Mouse (Mus musculus) embryonic facial prominence, embryonic 13.5 days (tissue): ENCODE measurements around the gene Gm20604. TPM values are rescaled to one million over a fixed set of nuclear protein-coding genes. Genes with fewer than 3 reads are reported as not detected.

Experiments
- ATAC-seq: fragments of 200-750 bp; cut with Nextera tagmentation; 2 replicates; pipeline ENCODE4 v1.8.0; 2017; ENCODE audit warnings: low read depth; ENCODE audit not compliant: insufficient number of reproducible peaks, insufficient read depth, low FRiP score, low TSS enrichment
- H3K27ac ChIP-seq: fragments of 300-500 bp; sonication (generic); 2 replicates; pipeline ENCODE4 v1.5.1; 2015; ENCODE audit warnings: moderate library complexity, mild to moderate bottlenecking, inconsistent platforms
- H3K27me3 ChIP-seq: fragments of 300-500 bp; sonication (generic); 2 replicates; pipeline ENCODE4 v1.6.1; 2015; ENCODE audit warnings: mild to moderate bottlenecking, inconsistent platforms
- H3K36me3 ChIP-seq: fragments of 300-500 bp; sonication (generic); 2 replicates; pipeline ENCODE4 v1.6.1; 2015; ENCODE audit warnings: mild to moderate bottlenecking, inconsistent platforms
- H3K4me1 ChIP-seq: fragments of 300-500 bp; sonication (generic); 2 replicates; pipeline ENCODE4 v1.6.1; 2015; ENCODE audit warnings: inconsistent platforms
- H3K4me2 ChIP-seq: fragments of 300-500 bp; sonication (generic); 2 replicates; pipeline ENCODE4 v1.6.1; 2015; ENCODE audit warnings: moderate library complexity, mild to moderate bottlenecking, inconsistent platforms
- H3K4me3 ChIP-seq: fragments of 300-500 bp; sonication (generic); 2 replicates; pipeline ENCODE4 v1.5.1; 2015; ENCODE audit warnings: mild to moderate bottlenecking, inconsistent platforms
- H3K9ac ChIP-seq: fragments of 300-500 bp; sonication (generic); 2 replicates; pipeline ENCODE4 v1.6.1; 2015; ENCODE audit warnings: mild to moderate bottlenecking, inconsistent platforms
- H3K9me3 ChIP-seq: fragments of 300-500 bp; sonication (generic); 2 replicates; pipeline ENCODE4 v1.6.1; 2016; ENCODE audit warnings: inconsistent platforms
- WGBS: fragments of 180-500 bp; shearing (Covaris S2); methylation state at CpG from one replicate; pipeline ENCODE4 v1.1.7; 2015; ENCODE audit warnings: mixed read lengths; 5-methylcytosine and 5-hydroxymethylcytosine counted together
- polyA plus RNA-seq: library from polyadenylated mRNA; unstranded; fragments of >200 nt; fragmentation: Nextera tagmentation; extraction: Ambion mirVana; gene quantifications from 2 replicates; pipeline ENCODE4 v1.2.1, GENCODE M21; 2015

The Gm20604 gene
- polyA plus RNA-seq, 1 experiment from 2014 or later, result 28.5 TPM

- no peak for ATAC-seq
- H3K36me3 ChIP-seq, result peaks cover 42% of the 10 kb centered on the region
- H3K9ac ChIP-seq, result no peak overlapping the region
- H3K27ac ChIP-seq, result no peak overlapping the region
- H3K9me3 ChIP-seq, result no peaks in the 10 kb centered on the region
- no peaks in the 10 kb centered on the region for H3K27me3 ChIP-seq
- H3K4me2 ChIP-seq, result no peak overlapping the region
- peaks cover 9% of the 10 kb centered on the region for H3K4me1 ChIP-seq
- no peak overlapping the region for H3K4me3 ChIP-seq
Observed at GRCm38 (mm10) chr12:102763696-102764095, 5.2 kb upstream of the Gm20604 start.

GRCm38 (mm10) chr12:102761668-102762067 is 3.2 kb upstream of the Gm20604 start:
- Histone ChIP-seq H3K4me1 (peaks cover 14% of the 10 kb centered on the region), H3K36me3 (peaks cover 24% of the 10 kb centered on the region), H3K9me3 (no peaks in the 10 kb centered on the region), H3K9ac (no peak overlapping the region), H3K4me2 (no peak overlapping the region), H3K27me3 (no peaks in the 10 kb centered on the region), H3K4me3 (no peak overlapping the region), H3K27ac (no peak overlapping the region)
- ATAC-seq, result no peak
- WGBS, result 86% methylated on average over 3 of the region's 3 CpGs

GRCm38 (mm10) chr12:102758936-102759335 is 464 bp upstream of the Gm20604 start:
- 4% methylated on average over 5 of the region's 5 CpGs for WGBS
- no peak overlapping the region; the same call in 1 of the 2 replicates for H3K27ac ChIP-seq
- no peak for ATAC-seq
- peaks cover 5% of the 10 kb centered on the region for H3K36me3 ChIP-seq
- H3K4me3 ChIP-seq, result peak overlapping the region; percentile 93
- H3K9ac ChIP-seq, result peak overlapping the region; percentile 87
- H3K4me2 ChIP-seq, result peak overlapping the region; percentile 86
- H3K9me3 ChIP-seq, result no peaks in the 10 kb centered on the region
- H3K4me1 ChIP-seq, result peaks cover 23% of the 10 kb centered on the region
- no peaks in the 10 kb centered on the region for H3K27me3 ChIP-seq

GRCm38 (mm10) chr12:102757689-102758402 is 626 bp downstream of the Gm20604 start, which contains the start of the genes Gm28051, Gon7 and Ubr7:
Gene Gm28051, minus strand, starts transcription at chr12:102757765.
Gene Gon7, minus strand, starts transcription at chr12:102757803.
Gene Ubr7, plus strand, starts transcription at chr12:102757967.
- Histone ChIP-seq H3K9me3 (no peaks in the 10 kb centered on the region), H3K4me1 (peaks cover 23% of the 10 kb centered on the region), H3K27ac (peak within 1 kb of the TSS; percentile 87), H3K36me3 (peaks cover 3% of the 10 kb centered on the region; the same call in 1 of the 2 replicates), H3K27me3 (no peaks in the 10 kb centered on the region), H3K4me3 (peak within 1 kb of the TSS; percentile 93), H3K4me2 (peak within 1 kb of the TSS; percentile 86), H3K9ac (peak within 1 kb of the TSS; percentile 87)
- peak; percentile 93 for ATAC-seq
- under 1% methylated on average over 73 of the region's 73 CpGs for WGBS

GRCm38 (mm10) chr12:102757055-102757688 is 1.3 kb downstream of the Gm20604 start:
- peak overlapping the region; percentile 79 for H3K9ac ChIP-seq
- peak overlapping the region; percentile 86 for H3K4me2 ChIP-seq
- under 1% methylated on average over 46 of the region's 46 CpGs for WGBS
- H3K9me3 ChIP-seq, result no peaks in the 10 kb centered on the region
- H3K27ac ChIP-seq, result peak overlapping the region; percentile 87
- H3K4me1 ChIP-seq, result peaks cover 23% of the 10 kb centered on the region
- ATAC-seq, result peak; percentile 77; the same call in 1 of the 2 replicates
- H3K27me3 ChIP-seq, result no peaks in the 10 kb centered on the region
- H3K36me3 ChIP-seq, result peaks cover 3% of the 10 kb centered on the region; the same call in 1 of the 2 replicates
- peak overlapping the region; percentile 93 for H3K4me3 ChIP-seq

- H3K27ac ChIP-seq, result no peak overlapping the region
- no peak for ATAC-seq
- peak overlapping the region; percentile 79; the same call in 1 of the 2 replicates for H3K9ac ChIP-seq
- no peaks in the 10 kb centered on the region for H3K9me3 ChIP-seq
- H3K4me1 ChIP-seq, result peaks cover 23% of the 10 kb centered on the region
- H3K4me3 ChIP-seq, result peak overlapping the region; percentile 93
- 0 out of 2 replicates have a peak, but pooled peaks cover 3% of the 10 kb centered on the region for H3K36me3 ChIP-seq
- WGBS, result 84% methylated on average over 7 of the region's 7 CpGs
- peak overlapping the region; percentile 86 for H3K4me2 ChIP-seq
- no peaks in the 10 kb centered on the region for H3K27me3 ChIP-seq
Observed at GRCm38 (mm10) chr12:102756304-102756703, 2.2 kb downstream of the Gm20604 start.

GRCm38 (mm10) chr12:102748256-102748655 is 10.2 kb downstream of the Gm20604 start:
- no peak for ATAC-seq

GRCm38 (mm10) chr12:102744839-102745238 is 13.6 kb downstream of the Gm20604 start:
- H3K4me2 ChIP-seq, result peak overlapping the region; percentile 85
- H3K4me3 ChIP-seq, result no peak overlapping the region

More at GRCm38 (mm10) chr12:102748256-102748655, 10.2 kb downstream of the Gm20604 start:
- 87% methylated on average over 3 of the region's 3 CpGs for WGBS
- no peaks in the 10 kb centered on the region for H3K27me3 ChIP-seq
- peaks cover 16% of the 10 kb centered on the region for H3K36me3 ChIP-seq
- no peaks in the 10 kb centered on the region for H3K9me3 ChIP-seq
- peaks cover 11% of the 10 kb centered on the region for H3K4me1 ChIP-seq
- no peak overlapping the region for H3K27ac ChIP-seq
- no peak overlapping the region for H3K4me3 ChIP-seq
- H3K9ac ChIP-seq, result no peak overlapping the region
- no peak overlapping the region for H3K4me2 ChIP-seq

GRCm38 (mm10) chr12:102743589-102744574 is 14.6 kb downstream of the Gm20604 start, which contains the start of the genes Moap1 and Tmem251:
Gene Moap1, minus strand, starts transcription at chr12:102743661.
Gene Tmem251, plus strand, starts transcription at chr12:102743762.
- Histone ChIP-seq H3K4me2 (peak within 1 kb of the TSS; percentile 85), H3K4me3 (peak within 1 kb of the TSS; percentile 78), H3K4me1 (peaks cover 18% of the 10 kb centered on the region), H3K27me3 (no peaks in the 10 kb centered on the region), H3K9me3 (no peaks in the 10 kb centered on the region), H3K27ac (peak within 1 kb of the TSS; percentile 93), H3K36me3 (peaks cover 15% of the 10 kb centered on the region), H3K9ac (peak within 1 kb of the TSS; percentile 85)
- ATAC-seq, result peak; percentile 92
- under 1% methylated on average over 63 of the region's 63 CpGs for WGBS

More at GRCm38 (mm10) chr12:102744839-102745238, 13.6 kb downstream of the Gm20604 start:
- H3K27ac ChIP-seq, result no peak overlapping the region
- H3K27me3 ChIP-seq, result no peaks in the 10 kb centered on the region
- peak overlapping the region; percentile 85; the same call in 1 of the 2 replicates for H3K9ac ChIP-seq
- no peak for ATAC-seq
- H3K4me1 ChIP-seq, result peaks cover 18% of the 10 kb centered on the region
- H3K9me3 ChIP-seq, result no peaks in the 10 kb centered on the region
- 49% methylated on average over 6 of the region's 6 CpGs for WGBS
- H3K36me3 ChIP-seq, result peaks cover 20% of the 10 kb centered on the region

- Histone ChIP-seq H3K27ac (peak overlapping the region; percentile 93), H3K27me3 (no peaks in the 10 kb centered on the region), H3K9me3 (no peaks in the 10 kb centered on the region), H3K4me1 (peaks cover 18% of the 10 kb centered on the region), H3K4me2 (peak overlapping the region; percentile 85), H3K4me3 (peak overlapping the region; percentile 78), H3K9ac (peak overlapping the region; percentile 85), H3K36me3 (peaks cover 10% of the 10 kb centered on the region)
- WGBS, result under 1% methylated on average over 33 of the region's 33 CpGs
- ATAC-seq, result 0 out of 2 replicates have a peak, but pooled peaks have one; percentile 28
Observed at GRCm38 (mm10) chr12:102743036-102743588, 15.4 kb downstream of the Gm20604 start.
